Mouse (Mus musculus) intestine, embryonic 14.5 days (tissue): ENCODE data around the gene Mre11a. TPM values are rescaled to one million over a fixed set of nuclear protein-coding genes. Genes with fewer than 3 reads are reported as not detected.

Experiments
- ATAC-seq: fragments of 200-750 bp; cut with Nextera tagmentation; replicated peaks from 2 replicates; pipeline ENCODE4 v1.8.0; 2017; ENCODE audit warnings: low read depth, moderate number of reproducible peaks, moderate TSS enrichment, moderate library complexity; ENCODE audit not compliant: low FRiP score, low TSS enrichment
- DNase-seq: peaks from one replicate; pipeline ENCODE4 v3.0.0-alpha.2; 2018; ENCODE audit warnings: low spot score
- H3K27ac ChIP-seq: fragments of 300-500 bp; sonication (generic); 2 replicates; pipeline ENCODE4 v1.5.1; 2014; ENCODE audit warnings: low read depth, mild to moderate bottlenecking, control low read depth
- H3K27me3 ChIP-seq: fragments of 300-500 bp; sonication (generic); replicated peaks from 2 replicates; pipeline ENCODE4 v1.6.1; 2014; ENCODE audit warnings: low read length, control low read depth; ENCODE audit not compliant: control insufficient read depth, insufficient read depth
- H3K36me3 ChIP-seq: fragments of 300-500 bp; sonication (generic); 2 replicates; pipeline ENCODE4 v1.6.1; 2014; ENCODE audit warnings: low read length, control low read depth; ENCODE audit not compliant: control insufficient read depth, insufficient read depth
- H3K4me1 ChIP-seq: fragments of 300-500 bp; sonication (generic); replicated peaks from 2 replicates; pipeline ENCODE4 v1.6.1; 2014; ENCODE audit warnings: low read length, control low read depth, mixed read lengths; ENCODE audit not compliant: control insufficient read depth, insufficient read depth
- H3K4me2 ChIP-seq: fragments of 300-500 bp; sonication (generic); 2 replicates; pipeline ENCODE4 v1.6.1; 2014; ENCODE audit warnings: low read length
- H3K4me3 ChIP-seq: fragments of 300-500 bp; sonication (generic); 2 replicates; pipeline ENCODE4 v1.5.1; 2014; ENCODE audit warnings: low read depth, low read length, control low read depth, mixed read lengths
- H3K9ac ChIP-seq: fragments of 300-500 bp; sonication (generic); 2 replicates; pipeline ENCODE4 v1.6.1; 2014; ENCODE audit warnings: mild to moderate bottlenecking, low read length
- H3K9me3 ChIP-seq: fragments of 300-500 bp; sonication (generic); 2 replicates; pipeline ENCODE4 v1.6.1; 2016; ENCODE audit warnings: low read length, control low read depth; ENCODE audit not compliant: control insufficient read depth
- WGBS: fragments of 180-500 bp; shearing (Covaris S2); extraction: QIAGEN DNeasy Blood & Tissue Kit; methylation state at CpG from one replicate; pipeline ENCODE4 v1.1.7; 2014; 5-methylcytosine and 5-hydroxymethylcytosine counted together
- polyA plus RNA-seq: library from polyadenylated mRNA; unstranded; fragments of >200 nt; fragmentation: Nextera tagmentation; extraction: Ambion mirVana; gene quantifications from 2 replicates; pipeline ENCODE4 v1.2.1, GENCODE M21; 2014

The Mre11a gene
- polyA plus RNA-seq, 1 experiment from 2014 or later = 29.6 TPM

GRCm38 (mm10) chr9:14856922-14857654 lies 72.6 kb downstream of the Mre11a start:
- Histone ChIP-seq H3K4me2 (no peak overlapping the region), H3K27ac (no peak overlapping the region), H3K36me3 (no peaks in the 10 kb centered on the region), H3K9me3 (no peaks in the 10 kb centered on the region), H3K4me1 (peaks cover 8% of the 10 kb centered on the region; the same call in 1 of the 2 replicates), H3K4me3 (no peak overlapping the region), H3K27me3 (peaks cover 50% of the 10 kb centered on the region), H3K9ac (no peak overlapping the region)
- ATAC-seq (no peak), DNase-seq (no peak)
- 46% methylated on average over 4 of the region's 4 CpGs for WGBS

- no peak overlapping the region for H3K9ac ChIP-seq
- 62% methylated on average over 7 of the region's 7 CpGs for WGBS
- H3K9me3 ChIP-seq = no peaks in the 10 kb centered on the region
- ATAC-seq (no peak), DNase-seq (no peak)
- no peak overlapping the region for H3K27ac ChIP-seq
- H3K27me3 ChIP-seq = peaks cover 51% of the 10 kb centered on the region
- H3K4me2 ChIP-seq = no peak overlapping the region
- H3K4me3 ChIP-seq = no peak overlapping the region
- H3K4me1 ChIP-seq = peaks cover 8% of the 10 kb centered on the region; the same call in 1 of the 2 replicates
- H3K36me3 ChIP-seq = no peaks in the 10 kb centered on the region
Observed at GRCm38 (mm10) chr9:14858170-14858706, 73.8 kb downstream of the Mre11a start.

GRCm38 (mm10) chr9:14858782-14859181 lies 74.3 kb downstream of the Mre11a start:
- H3K27ac ChIP-seq = no peak overlapping the region
- peaks cover 51% of the 10 kb centered on the region for H3K27me3 ChIP-seq
- H3K36me3 ChIP-seq = no peaks in the 10 kb centered on the region
- WGBS = 83% methylated on average over 3 of the region's 3 CpGs
- H3K4me3 ChIP-seq = no peak overlapping the region
- ATAC-seq (no peak), DNase-seq (no peak)
- H3K4me1 ChIP-seq = peaks cover 8% of the 10 kb centered on the region; the same call in 1 of the 2 replicates
- H3K9ac ChIP-seq = no peak overlapping the region
- H3K9me3 ChIP-seq = no peaks in the 10 kb centered on the region
- no peak overlapping the region for H3K4me2 ChIP-seq

GRCm38 (mm10) chr9:14859868-14860639 lies 75.6 kb downstream of the Mre11a start, which contains the start of gene Gpr83:
Gene Gpr83, plus strand, starts transcription at chr9:14860210.
- H3K4me3 ChIP-seq = peak within 1 kb of the TSS; percentile 37
- DNase-seq (peak; percentile 71), ATAC-seq (peak; percentile 87)
- H3K4me1 ChIP-seq = peaks cover 8% of the 10 kb centered on the region; the same call in 1 of the 2 replicates
- peak within 1 kb of the TSS; percentile 63 for H3K4me2 ChIP-seq
- peak within 1 kb of the TSS; percentile 27; the same call in 1 of the 2 replicates for H3K9ac ChIP-seq
- 2% methylated on average over 47 of the region's 47 CpGs for WGBS
- no peak within 1 kb of the TSS for H3K27ac ChIP-seq
- H3K36me3 ChIP-seq = no peaks in the 10 kb centered on the region
- H3K9me3 ChIP-seq = no peaks in the 10 kb centered on the region
- peaks cover 51% of the 10 kb centered on the region for H3K27me3 ChIP-seq

GRCm38 (mm10) chr9:14863126-14863525 lies 78.7 kb downstream of the Mre11a start:
- peaks cover 8% of the 10 kb centered on the region; the same call in 1 of the 2 replicates for H3K4me1 ChIP-seq
- H3K4me3 ChIP-seq = no peak overlapping the region
- no peak overlapping the region for H3K9ac ChIP-seq
- no peaks in the 10 kb centered on the region for H3K36me3 ChIP-seq
- no peak overlapping the region for H3K4me2 ChIP-seq
- DNase-seq (no peak), ATAC-seq (no peak)
- 84% methylated on average over 3 of the region's 3 CpGs for WGBS
- peaks cover 39% of the 10 kb centered on the region for H3K27me3 ChIP-seq
- no peak overlapping the region for H3K27ac ChIP-seq
- no peaks in the 10 kb centered on the region for H3K9me3 ChIP-seq

- ATAC-seq (no peak), DNase-seq (no peak)
- Histone ChIP-seq H3K4me3 (no peak overlapping the region), H3K27ac (no peak overlapping the region), H3K36me3 (no peaks in the 10 kb centered on the region), H3K4me1 (peaks cover 5% of the 10 kb centered on the region; the same call in 1 of the 2 replicates), H3K27me3 (peaks cover 23% of the 10 kb centered on the region), H3K9ac (no peak overlapping the region), H3K4me2 (no peak overlapping the region), H3K9me3 (no peaks in the 10 kb centered on the region)
- WGBS = 80% methylated on average over 9 of the region's 9 CpGs
Observed at GRCm38 (mm10) chr9:14864726-14865125, 80.3 kb downstream of the Mre11a start.

DNA sequence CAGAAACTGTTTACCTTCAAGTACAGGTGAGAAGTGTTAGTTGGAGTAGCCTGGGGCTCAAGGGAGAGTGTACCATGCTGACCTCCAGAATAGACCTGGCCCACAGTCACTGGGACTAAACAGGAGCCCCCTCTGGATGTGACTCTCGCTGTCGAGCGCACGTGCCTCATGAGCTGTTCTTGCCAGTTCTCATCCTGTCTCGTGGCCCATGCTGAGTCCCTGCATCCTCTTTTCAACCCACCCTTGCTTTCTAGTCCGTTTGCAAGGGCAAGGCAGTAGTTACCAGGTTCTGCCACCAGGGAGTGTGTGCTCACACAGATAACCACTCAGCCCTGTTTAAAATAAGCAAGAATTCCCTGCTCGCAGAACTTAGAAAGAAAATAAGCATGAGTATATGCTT lies 82.5 kb downstream of the Mre11a start:
- ATAC-seq (peak; percentile 70; the same call in 1 of the 2 replicates), DNase-seq (peak; percentile 67)

DNA sequence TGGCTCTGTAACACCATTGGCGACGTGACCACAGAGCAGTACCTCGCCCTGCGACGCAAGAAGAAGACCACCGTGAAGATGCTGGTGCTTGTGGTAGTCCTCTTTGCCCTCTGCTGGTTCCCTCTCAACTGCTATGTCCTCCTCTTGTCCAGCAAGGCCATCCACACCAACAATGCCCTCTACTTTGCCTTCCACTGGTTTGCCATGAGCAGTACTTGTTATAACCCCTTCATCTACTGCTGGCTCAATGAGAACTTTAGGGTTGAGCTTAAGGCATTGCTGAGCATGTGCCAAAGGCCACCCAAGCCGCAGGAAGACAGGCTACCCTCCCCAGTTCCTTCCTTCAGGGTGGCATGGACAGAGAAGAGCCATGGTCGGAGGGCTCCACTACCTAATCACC lies 83.9 kb downstream of the Mre11a start:
- ATAC-seq (no peak), DNase-seq (no peak)
- Histone ChIP-seq H3K4me2 (no peak overlapping the region), H3K4me1 (no peaks in the 10 kb centered on the region), H3K9me3 (no peaks in the 10 kb centered on the region), H3K4me3 (no peak overlapping the region), H3K36me3 (no peaks in the 10 kb centered on the region), H3K9ac (no peak overlapping the region), H3K27ac (no peak overlapping the region), H3K27me3 (no peaks in the 10 kb centered on the region)
- WGBS = 98% methylated on average over 8 of the region's 8 CpGs

More for the DNA sequence above, 82.5 kb downstream of the Mre11a start:
- no peak overlapping the region for H3K27ac ChIP-seq
- H3K27me3 ChIP-seq = peaks cover 2% of the 10 kb centered on the region; the same call in 1 of the 2 replicates
- H3K4me1 ChIP-seq = no peaks in the 10 kb centered on the region
- no peaks in the 10 kb centered on the region for H3K36me3 ChIP-seq
- H3K9ac ChIP-seq = no peak overlapping the region
- H3K4me2 ChIP-seq = no peak overlapping the region
- no peak overlapping the region for H3K4me3 ChIP-seq
- 36% methylated on average over 7 of the region's 7 CpGs for WGBS
- no peaks in the 10 kb centered on the region for H3K9me3 ChIP-seq
